Mouse (Mus musculus): ENCODE measurements around the gene Mamdc2.

GRCm38 (mm10) chr19:23374941-23375656 is 73.1 kb downstream of the Mamdc2 start:
- TF ChIP-seq CTCF (IDR thresholded peaks at IDR 0.05; ENCODE audit: borderline replicate concordance, extremely low read depth, insufficient read depth, insufficient read length) (no peak), POLR2A (IDR thresholded peaks at IDR 0.05; ENCODE audit: borderline replicate concordance, extremely low read depth, insufficient read depth, insufficient read length, poor library complexity, severe bottlenecking) (no peak)

All from brain, embryonic 14.5 days (tissue).